Mouse (Mus musculus) CD4-positive naive resting alpha-beta T cell, adult 57 days (primary cell): ENCODE measurements around the gene Rspo3. TPM values are rescaled to one million over a fixed set of nuclear protein-coding genes. Genes with fewer than 3 reads are reported as not detected.

Source experiments
- total RNA-seq: library from RNA; stranded (reverse); gene quantifications from one replicate; pipeline ENCODE4 v1.2.4, GENCODE M21; 2023

The Rspo3 gene
- not detected for total RNA-seq

DNA sequence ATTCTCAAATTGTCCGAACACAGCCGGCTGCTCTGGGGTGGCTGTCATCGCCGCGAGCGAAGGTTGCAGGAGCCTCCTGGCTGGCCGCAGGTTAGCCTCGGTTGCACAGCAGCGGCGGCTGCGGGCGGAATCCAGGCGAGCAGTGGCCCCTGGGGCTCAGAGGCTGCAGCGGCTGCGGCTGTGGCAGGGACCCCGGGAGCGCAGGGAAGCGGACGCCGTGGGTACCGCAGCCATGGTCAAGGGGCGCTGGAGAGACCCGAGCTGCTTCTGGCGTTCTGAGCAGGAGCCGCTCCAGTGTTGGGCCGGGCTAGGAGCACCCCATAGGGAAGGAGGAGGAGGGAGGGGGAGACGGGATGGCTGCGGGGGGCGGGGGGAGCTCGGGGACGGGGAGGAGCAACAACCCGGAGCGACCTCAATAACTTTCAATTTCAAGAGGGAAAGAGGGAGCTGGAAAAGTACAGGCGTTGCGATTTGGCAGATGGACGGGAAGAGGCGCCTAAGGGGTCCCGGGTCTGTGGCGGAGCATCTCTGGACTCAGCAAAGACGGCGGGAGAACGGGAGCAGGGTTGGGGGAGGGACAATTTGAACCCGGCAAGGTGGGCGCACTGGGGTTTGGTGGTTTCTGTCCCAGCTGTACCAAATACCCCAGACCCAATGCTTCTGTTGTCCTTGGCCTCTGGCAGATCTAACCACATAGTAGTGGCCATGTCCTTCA, at the start of gene Rspo3:
TSS of gene Rspo3 (minus strand) at position 322 of the 715 bp plus-strand sequence.

Other genes with a start within 250 kb of the Rspo3 start
- gene Echdc1, start 222.7 kb downstream of the Rspo3 start, total RNA-seq = 7.1 TPM
- 76.2 TPM for gene Rnf146, start 173.4 kb downstream of the Rspo3 start, total RNA-seq